Mouse (Mus musculus): ENCODE measurements at regions not wholly inside any gene's neighbourhood (a gene's known extent, or its start where the extent isn't known, plus 50 kb on each side); places are given as distances from the start of the nearest gene placed in this dataset.

GRCm38 (mm10) chr6:12140596-12140995 lies 233.0 kb downstream of the Phf14 start:
- no peak for DNase-seq (ENCODE audit: low read depth)

- DNase-seq (ENCODE audit: low read depth) = no peak
Observed at GRCm38 (mm10) chr6:12145216-12145615, 237.6 kb downstream of the Phf14 start.

GRCm38 (mm10) chr6:12150613-12151333 lies 243.2 kb downstream of the Phf14 start:
- no peak for DNase-seq (ENCODE audit: low read depth)

- DNase-seq (ENCODE audit: low read depth) = peak; percentile 41
Observed at GRCm38 (mm10) chr6:12163971-12164370, 256.4 kb downstream of the Phf14 start.

GRCm38 (mm10) chr6:12168533-12168932 lies 260.9 kb downstream of the Phf14 start:
- peak; percentile 8 for DNase-seq (ENCODE audit: low read depth)

- no peak for DNase-seq (ENCODE audit: low read depth)
Observed at GRCm38 (mm10) chr6:12169431-12169830, 261.8 kb downstream of the Phf14 start.

- DNase-seq (ENCODE audit: low read depth) = no peak
Observed at GRCm38 (mm10) chr6:12170722-12171121, 263.1 kb downstream of the Phf14 start.

GRCm38 (mm10) chr6:12171189-12171588 lies 263.6 kb downstream of the Phf14 start:
- DNase-seq (ENCODE audit: low read depth) = no peak

GRCm38 (mm10) chr6:12177996-12178395 lies 270.4 kb downstream of the Phf14 start:
- DNase-seq (ENCODE audit: low read depth) = no peak

GRCm38 (mm10) chr6:12180951-12181350 lies 273.3 kb downstream of the Phf14 start:
- DNase-seq (ENCODE audit: low read depth) = no peak

- DNase-seq (ENCODE audit: low read depth) = no peak
Observed at GRCm38 (mm10) chr6:12210190-12210589, 302.6 kb downstream of the Phf14 start.

GRCm38 (mm10) chr6:12214526-12215177 lies 307.0 kb downstream of the Phf14 start:
- DNase-seq (ENCODE audit: low read depth) = no peak

GRCm38 (mm10) chr6:12215178-12215553 lies 307.6 kb downstream of the Phf14 start:
- no peak for DNase-seq (ENCODE audit: low read depth)

- no peak for DNase-seq (ENCODE audit: low read depth)
Observed at GRCm38 (mm10) chr6:12244151-12244550, 336.5 kb downstream of the Phf14 start.

- DNase-seq (ENCODE audit: low read depth) = no peak
Observed at GRCm38 (mm10) chr6:12247975-12248374, 340.4 kb downstream of the Phf14 start.

- no peak for DNase-seq (ENCODE audit: low read depth)
Observed at GRCm38 (mm10) chr6:12248599-12248998, 341.0 kb downstream of the Phf14 start.

- DNase-seq (ENCODE audit: low read depth) = no peak
Observed at GRCm38 (mm10) chr6:12254507-12254906, 346.9 kb downstream of the Phf14 start.

- DNase-seq (ENCODE audit: low read depth) = peak; percentile 49
Observed at GRCm38 (mm10) chr6:12255434-12255833, 347.8 kb downstream of the Phf14 start.

GRCm38 (mm10) chr6:12258273-12258672 lies 350.7 kb downstream of the Phf14 start:
- DNase-seq (ENCODE audit: low read depth) = no peak

- DNase-seq (ENCODE audit: low read depth) = no peak
Observed at GRCm38 (mm10) chr6:12258940-12259481, 351.4 kb downstream of the Phf14 start.

- no peak for DNase-seq (ENCODE audit: low read depth)
Observed at GRCm38 (mm10) chr6:12259629-12260028, 352.0 kb downstream of the Phf14 start.

- DNase-seq (ENCODE audit: low read depth) = peak; percentile 73
Observed at GRCm38 (mm10) chr6:12260325-12261076, 352.9 kb downstream of the Phf14 start.

Data from 416B (cell line).